Mouse (Mus musculus) bone marrow macrophage, adult 2 months (primary cell): ENCODE measurements at regions not wholly inside any gene's neighbourhood (a gene's known extent, or its start where the extent isn't known, plus 50 kb on each side); places are given as distances from the start of the nearest gene placed in this dataset.

Source experiments
- H3K27ac ChIP-seq: 2 replicates; pipeline ENCODE4 v1.5.1; 2012; ENCODE audit warnings: low read depth, low read length; ENCODE audit not compliant: insufficient read depth
- H3K4me1 ChIP-seq: 2 replicates; pipeline ENCODE4 v1.6.1; 2012; ENCODE audit warnings: low read length; ENCODE audit not compliant: control insufficient read depth, insufficient read depth
- H3K4me3 ChIP-seq: 2 replicates; pipeline ENCODE4 v1.5.1; 2012; ENCODE audit warnings: mild to moderate bottlenecking, low read length, moderate library complexity; ENCODE audit not compliant: insufficient read depth
- CTCF ChIP-seq: IDR thresholded peaks from 2 replicates; pipeline ENCODE4 v1.5.1; 2012; ENCODE audit warnings: low read depth, mild to moderate bottlenecking, low read length, moderate library complexity
- POLR2A ChIP-seq: IDR thresholded peaks from 2 replicates; pipeline ENCODE4 v1.6.1; 2012; ENCODE audit warnings: mild to moderate bottlenecking, low read depth, low read length, borderline replicate concordance

DNA sequence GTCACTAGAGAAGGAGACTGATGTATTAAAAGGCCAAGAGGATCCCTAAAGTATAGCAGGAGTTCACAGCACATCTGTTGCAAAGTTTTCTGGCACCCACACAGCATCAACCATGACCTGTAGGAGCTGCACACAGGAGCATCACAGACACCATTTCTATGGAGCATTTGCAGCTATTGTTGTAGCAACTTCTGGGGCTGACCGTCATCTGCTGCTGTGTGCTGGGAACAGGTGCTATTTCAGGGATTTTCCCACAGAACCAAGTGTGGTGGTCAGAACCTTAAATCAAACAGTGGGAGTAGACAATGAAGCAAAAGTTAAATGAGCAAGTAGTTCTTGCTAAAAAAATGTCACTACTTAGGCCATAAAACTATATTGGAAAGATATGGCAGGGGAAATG, 106.9 kb upstream of the Ankrd50 start:
- Histone ChIP-seq H3K4me3 (no peak overlapping the region), H3K27ac (no peak overlapping the region), H3K4me1 (no peaks in the 10 kb centered on the region)
- no peak for TF ChIP-seq POLR2A
- TF ChIP-seq CTCF, result no peak

DNA sequence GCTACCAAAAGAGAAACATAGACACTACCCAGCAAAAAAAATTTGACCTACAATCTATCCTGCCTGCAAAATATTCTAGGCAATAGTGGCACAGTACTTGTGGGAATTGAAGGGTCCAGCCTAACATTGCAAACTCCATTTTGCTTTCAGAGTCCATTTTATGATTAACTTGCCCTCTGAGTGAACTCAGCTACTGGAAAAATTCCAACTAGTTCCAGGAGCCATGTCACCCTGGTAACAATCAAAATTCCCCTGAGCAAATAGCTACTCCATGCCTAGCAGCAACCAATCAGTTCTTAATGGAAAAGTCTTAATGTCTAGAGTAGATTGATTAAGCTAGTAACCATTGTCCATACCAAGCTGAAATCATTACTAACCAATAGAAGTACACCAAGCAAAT, 104.3 kb upstream of the Ankrd50 start:
- TF ChIP-seq CTCF, result no peak
- Histone ChIP-seq H3K27ac (no peak overlapping the region), H3K4me3 (no peak overlapping the region), H3K4me1 (no peaks in the 10 kb centered on the region)

- Histone ChIP-seq H3K27ac (no peak overlapping the region), H3K4me1 (no peaks in the 10 kb centered on the region), H3K4me3 (no peak overlapping the region)
- TF ChIP-seq POLR2A, result no peak
- no peak for TF ChIP-seq CTCF
These were observed 100.9 kb upstream of the Ankrd50 start for GRCm38 (mm10) chr3:38585509-38585908.

GRCm38 (mm10) chr3:38579781-38580180, 95.1 kb upstream of the Ankrd50 start:
- H3K27ac ChIP-seq, result no peak overlapping the region
- H3K4me1 ChIP-seq, result no peaks in the 10 kb centered on the region
- TF ChIP-seq CTCF (no peak), POLR2A (no peak)
- H3K4me3 ChIP-seq, result no peak overlapping the region

DNA sequence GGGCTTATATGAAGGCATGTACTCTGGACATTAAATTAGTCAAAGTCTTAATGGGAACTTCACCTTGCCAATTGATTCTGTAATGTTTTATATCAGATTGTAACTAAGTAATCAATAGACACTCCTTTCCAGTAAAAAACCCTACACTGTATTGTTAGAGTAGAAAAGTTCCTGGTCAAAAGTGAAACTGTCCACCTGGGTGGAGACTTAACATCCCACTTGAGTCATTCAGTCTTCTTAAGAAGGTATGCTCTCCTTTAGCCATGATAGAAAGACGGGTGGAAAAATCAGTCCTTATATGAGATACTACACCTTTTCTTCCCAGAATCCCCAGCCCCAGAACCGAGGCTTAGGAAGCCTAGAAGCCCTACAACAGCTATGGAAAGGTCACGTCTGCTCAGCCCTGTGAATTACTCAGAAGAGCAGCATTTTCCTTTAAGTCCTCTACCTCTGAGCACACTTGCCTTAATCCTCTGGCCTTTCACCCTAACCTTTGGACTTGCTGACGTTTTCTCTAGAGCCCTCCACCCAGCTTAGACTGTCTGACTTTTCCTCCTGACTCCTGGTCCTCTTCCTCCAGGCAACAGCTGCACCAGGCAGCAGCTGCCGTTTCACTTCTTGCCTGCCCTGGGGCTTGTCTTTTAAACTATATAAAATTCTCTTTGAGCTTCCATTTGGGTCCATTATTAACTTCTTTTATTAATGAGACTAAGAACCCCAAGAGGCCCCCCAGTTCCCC, 93.4 kb upstream of the Ankrd50 start:
- TF ChIP-seq CTCF (no peak), POLR2A (no peak)
- H3K4me1 ChIP-seq, result no peaks in the 10 kb centered on the region
- no peak overlapping the region for H3K4me3 ChIP-seq
- H3K27ac ChIP-seq, result no peak overlapping the region

GRCm38 (mm10) chr3:38573594-38573993, 89.0 kb upstream of the Ankrd50 start:
- TF ChIP-seq POLR2A, result no peak
- no peak for TF ChIP-seq CTCF
- Histone ChIP-seq H3K4me3 (no peak overlapping the region), H3K27ac (no peak overlapping the region), H3K4me1 (peaks cover 6% of the 10 kb centered on the region; the same call in 1 of the 2 replicates)

- Histone ChIP-seq H3K4me1 (peaks cover 6% of the 10 kb centered on the region; the same call in 1 of the 2 replicates), H3K27ac (no peak overlapping the region), H3K4me3 (no peak overlapping the region)
- TF ChIP-seq CTCF (no peak), POLR2A (no peak)
These were observed 87.5 kb upstream of the Ankrd50 start for GRCm38 (mm10) chr3:38572159-38572558.

DNA sequence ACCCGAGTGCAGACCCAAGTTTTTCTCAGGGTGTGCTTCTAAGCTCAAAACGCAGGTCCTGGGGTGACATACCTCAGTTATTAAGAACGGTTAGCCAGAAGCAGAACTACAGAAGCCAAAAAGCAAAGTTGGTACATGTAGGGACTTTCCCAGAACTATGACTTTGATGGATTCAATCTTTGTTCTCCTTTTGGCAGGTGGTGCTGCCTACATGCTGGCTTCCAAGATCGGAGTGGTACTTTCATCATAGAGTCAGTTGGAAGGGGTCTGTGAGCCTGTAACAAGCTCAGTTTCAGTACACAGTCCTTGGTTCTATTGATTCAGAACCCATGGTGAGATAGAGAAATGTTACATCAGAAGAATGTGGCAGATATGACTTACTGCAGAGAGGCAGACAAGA, 86.6 kb upstream of the Ankrd50 start:
- Histone ChIP-seq H3K4me1 (peaks cover 6% of the 10 kb centered on the region; the same call in 1 of the 2 replicates), H3K27ac (no peak overlapping the region), H3K4me3 (no peak overlapping the region)
- TF ChIP-seq CTCF (no peak), POLR2A (no peak)

DNA sequence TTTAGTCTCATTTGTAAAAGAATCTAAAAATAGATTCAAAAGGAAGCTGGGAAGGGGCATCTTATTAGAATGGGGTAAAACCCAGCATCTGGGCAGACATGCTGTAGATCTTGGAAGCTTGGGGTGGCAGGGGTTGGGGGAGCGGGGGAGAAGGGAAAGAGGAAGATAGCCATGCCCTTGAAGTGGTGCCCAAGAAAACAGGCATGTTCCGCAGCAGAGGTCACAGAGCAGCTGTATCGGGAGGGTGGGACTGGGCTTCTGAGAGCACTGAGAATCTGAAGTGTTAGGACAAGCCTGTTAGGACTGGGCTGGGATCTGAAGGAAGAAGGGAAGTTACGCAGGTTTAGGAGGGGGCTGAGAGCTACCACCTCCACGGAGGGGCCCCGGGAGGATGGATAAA, 84.4 kb upstream of the Ankrd50 start:
- TF ChIP-seq POLR2A (no peak), CTCF (no peak)
- H3K4me1 ChIP-seq, result peaks cover 12% of the 10 kb centered on the region

GRCm38 (mm10) chr3:38568596-38568975, 83.9 kb upstream of the Ankrd50 start:
- TF ChIP-seq POLR2A, result no peak
- no peak for TF ChIP-seq CTCF
- H3K27ac ChIP-seq, result no peak overlapping the region
- H3K4me3 ChIP-seq, result no peak overlapping the region
- H3K4me1 ChIP-seq, result peaks cover 12% of the 10 kb centered on the region

More for the DNA sequence above, 84.4 kb upstream of the Ankrd50 start:
- Histone ChIP-seq H3K4me3 (no peak overlapping the region), H3K27ac (no peak overlapping the region)
